Mouse (Mus musculus) frontal cortex, postnatal 14 days (tissue): Measurements from ENCODE around the gene Snca.

Experiments used
- DNase-seq, 2 experiments: peaks; one replicate each; pipeline ENCODE4 v3.0.0; 2022; ENCODE audit warnings: low spot score in 2 of 2

Snca gene

DNA sequence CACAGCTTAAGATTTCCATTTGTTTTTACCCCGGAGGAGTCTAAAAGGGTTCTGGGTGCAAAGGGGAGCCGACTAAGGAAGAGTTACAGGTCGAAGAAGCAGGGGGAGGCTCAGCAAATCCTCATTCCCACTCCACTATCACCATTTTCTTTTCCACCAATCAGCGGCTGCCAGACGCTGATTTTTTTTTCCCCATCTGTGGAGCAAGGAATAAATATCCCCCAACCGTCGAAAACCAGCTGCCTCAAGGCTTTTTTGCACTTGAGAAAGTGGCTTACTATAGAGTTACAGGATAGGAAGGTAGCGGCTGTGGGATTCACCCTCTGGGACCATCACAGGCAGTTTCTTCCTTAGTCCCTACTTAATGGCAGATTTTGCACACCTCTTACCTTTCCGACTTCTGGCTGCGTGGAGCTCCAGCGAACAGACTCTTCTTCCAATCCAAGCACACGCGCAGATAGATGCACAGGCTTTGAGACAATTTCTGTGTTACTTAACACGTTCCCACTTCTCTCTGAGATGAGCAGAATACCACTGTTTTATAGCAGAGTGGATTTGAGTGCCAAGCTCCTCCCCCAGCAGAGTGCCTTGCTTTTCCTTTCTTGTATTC lies at the start of gene Snca:
TSS of gene Snca (minus strand) at position 574 of the 610 bp plus-strand sequence.
- peak; percentile 42 to 43 for DNase-seq

- peak in 1 of 2 experiments; percentile 7 for DNase-seq
These were observed 40.5 kb upstream of the Snca start for GRCm38 (mm10) chr6:60870126-60870525.

GRCm38 (mm10) chr6:60856599-60856998 lies 26.9 kb upstream of the Snca start:
- DNase-seq, result no peak

GRCm38 (mm10) chr6:60851690-60852089 lies 22.0 kb upstream of the Snca start:
- DNase-seq, result no peak

DNA sequence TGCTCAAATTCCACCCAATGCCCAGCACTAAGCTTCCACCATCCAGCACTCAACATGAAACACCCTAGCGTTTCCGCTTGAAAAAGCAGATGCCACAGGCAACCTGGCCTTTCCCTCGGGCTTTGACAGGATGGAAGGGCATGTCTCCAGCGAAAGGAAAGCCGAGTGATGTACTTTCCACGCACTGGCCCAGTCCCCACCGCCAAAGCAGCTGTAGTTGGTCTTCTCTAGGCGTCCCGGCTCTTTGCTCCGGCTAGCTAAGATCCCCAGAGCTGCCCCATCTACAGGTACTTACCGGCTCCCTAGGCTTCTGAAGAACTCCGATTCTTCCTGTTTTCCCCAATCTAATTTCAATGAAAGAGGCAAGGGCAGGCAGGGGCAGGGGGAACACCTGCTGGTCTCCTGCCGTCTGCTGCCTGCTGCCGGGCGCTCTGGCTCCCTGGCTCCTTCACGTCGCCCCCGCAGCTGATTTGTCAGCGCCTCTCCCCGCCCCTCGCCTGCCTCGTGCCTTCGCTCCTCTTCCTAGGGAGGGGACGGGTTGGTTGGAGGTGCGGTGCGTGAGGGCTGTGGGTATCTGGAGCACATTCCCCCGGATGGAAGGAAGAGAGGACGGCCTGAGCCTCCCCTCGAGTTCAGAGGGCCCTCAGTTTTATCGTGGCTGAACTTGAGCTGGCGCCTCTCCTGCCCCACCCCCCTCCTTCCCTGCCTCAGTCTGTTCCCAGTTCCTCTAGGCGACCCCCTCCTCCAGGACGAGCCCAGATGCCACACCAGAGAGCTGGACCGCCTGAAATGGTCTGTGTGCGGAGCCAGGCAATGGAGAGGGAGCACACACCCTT lies 1.0 kb downstream of the Snca start:
- DNase-seq, result peak; percentile 74 to 75

DNA sequence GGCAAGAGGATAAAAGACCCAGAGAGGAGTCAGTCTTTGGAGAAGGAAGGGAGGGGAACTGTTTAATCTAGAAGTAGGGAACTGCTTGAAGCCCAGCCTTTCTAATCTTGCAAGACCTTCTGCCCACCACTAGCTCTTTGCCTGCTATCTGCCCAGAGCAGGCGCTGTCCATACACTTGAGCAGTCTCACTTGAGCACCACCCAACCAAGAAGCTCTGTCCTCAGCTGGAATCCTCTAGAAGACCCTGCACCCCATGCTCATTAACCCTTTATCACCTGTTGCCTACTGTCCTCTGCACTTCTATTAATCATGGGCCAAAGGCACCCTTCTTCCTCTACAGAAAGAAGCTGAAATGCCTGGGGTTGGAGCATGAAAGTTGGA lies 1.6 kb downstream of the Snca start:
- DNase-seq, result no peak

GRCm38 (mm10) chr6:60827290-60827689 lies 2.4 kb downstream of the Snca start:
- no peak for DNase-seq

DNA sequence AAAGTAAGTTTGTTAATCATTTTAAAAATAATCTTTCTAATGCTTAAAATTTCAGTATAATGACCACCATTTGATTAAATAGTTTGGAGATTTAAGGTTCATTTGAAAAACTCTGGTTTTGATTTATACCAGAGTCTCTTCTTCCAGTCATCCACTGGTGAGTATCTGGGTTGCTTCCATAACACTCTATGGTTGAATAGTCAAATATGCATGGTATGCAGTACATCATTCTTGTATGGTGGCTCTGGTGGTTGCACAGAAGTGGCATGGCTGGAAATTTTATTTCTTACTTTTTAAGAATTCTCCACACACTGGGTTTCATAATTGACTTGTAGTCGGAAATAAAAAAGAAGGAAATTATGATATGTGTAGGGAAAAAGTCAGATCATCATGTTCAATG lies 10.4 kb downstream of the Snca start:
- DNase-seq, result no peak

DNA sequence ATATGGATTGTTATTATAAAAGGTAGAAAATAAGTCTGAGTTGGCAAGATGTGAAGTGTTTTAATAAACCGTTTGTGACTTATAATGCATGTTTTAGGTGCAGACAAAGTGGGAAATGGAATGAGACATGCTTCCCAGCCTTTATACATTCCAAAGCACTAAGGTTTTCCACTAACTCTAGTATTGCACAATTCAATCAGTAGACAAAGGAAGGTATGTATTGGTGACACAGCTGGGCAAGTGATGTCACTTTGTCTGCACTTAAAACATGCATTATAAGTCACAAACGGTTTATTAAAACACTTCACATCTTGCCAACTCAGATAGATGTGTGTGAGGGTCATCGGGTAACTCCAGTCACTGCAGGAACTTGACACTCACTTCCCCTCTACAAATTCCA lies 16.1 kb downstream of the Snca start:
- no peak for DNase-seq

DNA sequence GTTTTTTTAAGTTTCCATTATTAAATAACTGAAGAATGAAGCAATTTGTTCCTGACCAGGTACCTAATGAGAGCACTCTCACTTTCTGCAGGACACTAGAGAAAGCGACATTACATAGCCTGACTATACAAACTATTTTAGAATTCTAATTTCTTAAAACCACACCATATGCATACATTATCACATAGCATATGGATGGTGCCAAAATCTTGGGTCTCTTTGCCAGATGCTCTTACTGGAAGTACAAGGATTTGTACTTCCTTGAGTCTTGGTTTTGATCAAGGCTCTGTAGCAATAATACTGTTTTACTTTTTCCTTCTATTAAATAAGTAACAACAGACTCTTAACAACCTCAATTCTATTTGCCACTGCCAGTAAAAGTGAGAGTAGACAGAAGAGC lies 31.4 kb downstream of the Snca start:
- DNase-seq, result no peak

DNA sequence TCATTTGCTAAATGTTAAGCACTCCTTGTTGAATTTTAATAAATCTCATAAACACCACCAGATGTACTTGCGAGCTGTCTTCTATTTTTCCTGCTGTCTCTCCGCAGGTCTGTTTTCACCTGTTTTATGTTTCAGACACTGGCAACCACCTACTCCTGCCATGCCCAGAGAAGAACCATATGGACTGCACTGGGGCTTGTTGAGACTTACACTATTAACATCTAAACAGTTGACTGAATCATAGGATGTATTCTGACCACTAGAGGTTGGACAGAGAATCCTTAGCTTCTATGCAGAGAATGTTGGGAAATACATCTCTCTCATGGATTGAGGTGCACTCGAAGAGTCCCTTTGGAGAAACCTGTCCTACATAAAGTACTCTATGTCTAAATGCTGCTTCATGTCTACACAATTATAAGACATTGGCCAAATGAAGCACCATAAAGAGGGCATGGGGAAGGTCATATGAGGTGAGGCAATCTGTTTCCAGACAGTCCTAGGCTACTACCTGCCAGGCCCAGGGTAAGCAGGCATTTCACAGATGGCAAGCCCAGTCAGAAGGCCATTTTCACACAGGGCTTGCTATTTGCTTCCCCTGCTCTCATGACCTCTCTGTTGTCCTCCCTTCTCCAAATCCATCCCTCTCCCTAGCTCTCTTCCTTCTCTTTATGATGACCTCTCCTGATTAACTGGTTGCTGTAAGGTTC lies 35.8 kb downstream of the Snca start:
- no peak for DNase-seq

DNA sequence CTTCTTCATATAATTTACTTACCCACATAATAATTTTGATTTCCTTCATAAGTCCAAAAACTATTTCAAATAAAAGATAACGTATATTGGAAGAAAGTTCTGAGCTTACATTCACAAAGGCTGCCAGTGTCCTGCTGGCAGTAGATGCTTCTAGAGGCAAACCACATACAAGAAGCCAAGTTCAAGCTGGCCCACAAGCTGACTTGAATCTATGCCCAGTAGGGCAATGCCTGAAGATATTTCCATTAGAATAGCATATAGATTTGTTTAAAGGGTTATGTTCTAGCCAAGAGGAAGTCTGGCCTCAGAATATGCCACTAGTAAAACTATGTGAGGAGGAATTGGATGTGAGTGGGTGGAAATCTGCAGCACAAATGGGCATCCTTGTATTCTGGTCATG lies 42.7 kb downstream of the Snca start:
- no peak for DNase-seq

DNA sequence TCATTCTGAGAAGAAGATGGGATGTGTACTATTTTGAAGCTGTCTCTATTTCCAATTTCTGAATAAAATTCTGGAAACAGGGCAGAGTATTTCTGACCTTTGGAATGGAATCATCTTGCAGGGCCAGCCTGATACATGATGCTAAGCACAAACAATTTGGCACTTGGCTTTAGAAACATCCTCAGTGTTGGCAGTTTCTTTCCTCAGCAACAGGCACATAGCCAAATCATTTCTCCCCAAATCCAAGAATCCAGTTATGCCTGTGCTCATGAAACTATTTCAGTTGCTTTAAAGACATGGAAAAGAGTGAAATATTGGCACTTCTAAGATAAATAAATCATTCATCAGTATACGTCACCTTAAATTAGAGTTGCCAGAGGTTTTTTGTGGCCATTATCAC lies 57.8 kb downstream of the Snca start:
- DNase-seq, result no peak

DNA sequence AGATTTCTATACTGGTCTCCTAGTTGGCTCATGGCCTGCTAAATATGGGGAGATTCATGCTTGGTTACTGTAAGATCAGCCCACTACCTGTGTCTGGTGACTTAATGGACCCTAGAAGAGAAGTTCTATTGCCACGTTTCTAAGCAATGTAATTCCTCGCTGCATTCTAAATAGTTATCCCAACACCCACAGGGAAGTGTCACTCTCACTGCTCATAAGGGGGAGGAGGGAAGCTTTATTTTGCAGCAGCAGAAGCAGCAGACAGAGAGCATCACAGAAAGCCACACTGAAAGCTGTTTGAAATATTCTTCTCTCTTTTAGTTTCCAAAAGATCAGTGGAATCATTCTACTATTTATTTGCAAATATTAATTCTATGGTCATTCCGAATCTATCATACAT lies 64.0 kb downstream of the Snca start:
- DNase-seq, result no peak

DNA sequence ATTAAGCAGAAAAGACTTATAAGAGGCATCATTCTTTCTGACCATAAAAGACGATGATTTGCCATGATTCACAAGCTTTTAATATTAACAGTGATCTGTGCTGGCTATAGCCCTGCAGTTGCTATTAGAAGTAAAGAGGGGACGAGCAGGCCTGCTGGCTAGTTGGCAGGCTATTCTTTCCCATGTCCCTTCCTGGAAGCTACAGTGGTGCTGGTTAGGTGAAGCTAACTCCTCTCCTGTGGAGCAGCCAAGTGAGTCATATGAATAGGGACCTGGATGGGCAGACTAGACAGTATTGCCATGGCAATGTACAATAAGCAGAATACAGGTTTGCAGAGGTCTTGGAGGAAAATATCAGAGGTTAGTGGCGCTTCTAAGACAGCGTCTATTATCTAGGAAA lies 66.8 kb downstream of the Snca start:
- DNase-seq, result no peak

- DNase-seq, result no peak
These were observed 67.9 kb downstream of the Snca start for GRCm38 (mm10) chr6:60761710-60762109.

GRCm38 (mm10) chr6:60754975-60755374 lies 74.7 kb downstream of the Snca start:
- no peak for DNase-seq

DNA sequence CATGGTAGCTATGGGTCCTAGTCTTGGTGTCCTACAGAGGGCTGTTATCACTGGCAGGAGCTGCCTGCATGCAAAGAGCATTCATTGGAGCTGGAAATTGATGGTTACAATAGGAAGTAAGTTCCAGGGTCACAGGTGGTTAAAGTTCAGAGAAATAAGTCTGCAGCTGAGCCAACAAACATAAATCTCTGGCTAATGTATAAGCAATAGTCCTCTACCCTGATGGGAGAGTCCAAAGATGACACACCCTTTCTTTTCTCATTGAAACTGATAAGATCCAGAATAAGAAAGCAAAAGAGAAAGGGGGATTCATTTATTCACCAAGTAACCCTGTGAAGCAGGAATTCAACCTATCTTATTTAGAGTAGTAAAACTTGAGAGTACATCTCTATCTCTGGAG lies 83.7 kb downstream of the Snca start:
- no peak for DNase-seq

- DNase-seq, result no peak
These were observed 88.1 kb downstream of the Snca start for GRCm38 (mm10) chr6:60741427-60742071.

GRCm38 (mm10) chr6:60739776-60740175 lies 89.9 kb downstream of the Snca start:
- no peak for DNase-seq

- DNase-seq, result no peak
These were observed 98.5 kb downstream of the Snca start for GRCm38 (mm10) chr6:60731164-60731563.

DNA sequence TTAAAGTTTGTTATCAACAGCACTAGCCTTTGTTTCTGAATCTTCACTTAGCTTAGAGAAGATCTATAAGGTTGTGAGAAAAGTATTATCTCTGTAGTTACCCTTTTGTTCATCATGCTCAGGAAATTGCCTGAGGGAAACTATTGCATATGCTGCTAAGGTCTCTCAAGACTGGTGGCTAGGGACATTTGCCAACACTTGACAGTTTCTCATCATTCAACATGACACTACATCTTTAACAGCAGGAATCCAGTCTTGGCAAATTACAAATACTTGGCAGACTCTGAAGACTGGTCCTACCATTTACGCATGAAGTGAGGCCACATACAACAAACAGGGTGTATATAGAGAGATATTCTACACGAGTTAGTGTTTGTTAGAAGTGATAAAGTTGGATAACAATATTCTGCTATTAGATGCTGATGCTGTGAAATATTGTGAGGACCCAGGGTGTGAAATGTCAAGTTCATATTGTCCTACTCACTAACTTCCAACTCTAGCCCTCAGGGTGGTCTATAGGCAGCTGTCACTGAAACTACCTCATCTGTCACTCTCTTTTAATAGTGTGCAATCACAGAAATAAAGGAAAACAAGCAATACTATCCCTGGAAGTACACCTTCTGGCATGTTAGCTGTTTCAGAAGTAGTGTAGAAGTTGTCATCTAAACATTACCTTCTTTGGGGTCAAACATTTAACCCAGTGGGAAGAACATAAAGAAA lies 105.4 kb downstream of the Snca start:
- no peak for DNase-seq
